Mouse (Mus musculus): ENCODE measurements around the gene March9.

GRCm38 (mm10) chr10:127068360-127069038 lies 8.5 kb upstream of the March9 start:
- TF ChIP-seq CTCF (IDR thresholded peaks at IDR 0.05; ENCODE audit: low read depth) (no peak), EP300 (IDR thresholded peaks at IDR 0.05; ENCODE audit: low read depth) (no peak)

All from heart, postnatal 0 days (tissue).